Comparison of ENCODE assay signal across 10 mouse cellular contexts in the genomic region with DNA sequence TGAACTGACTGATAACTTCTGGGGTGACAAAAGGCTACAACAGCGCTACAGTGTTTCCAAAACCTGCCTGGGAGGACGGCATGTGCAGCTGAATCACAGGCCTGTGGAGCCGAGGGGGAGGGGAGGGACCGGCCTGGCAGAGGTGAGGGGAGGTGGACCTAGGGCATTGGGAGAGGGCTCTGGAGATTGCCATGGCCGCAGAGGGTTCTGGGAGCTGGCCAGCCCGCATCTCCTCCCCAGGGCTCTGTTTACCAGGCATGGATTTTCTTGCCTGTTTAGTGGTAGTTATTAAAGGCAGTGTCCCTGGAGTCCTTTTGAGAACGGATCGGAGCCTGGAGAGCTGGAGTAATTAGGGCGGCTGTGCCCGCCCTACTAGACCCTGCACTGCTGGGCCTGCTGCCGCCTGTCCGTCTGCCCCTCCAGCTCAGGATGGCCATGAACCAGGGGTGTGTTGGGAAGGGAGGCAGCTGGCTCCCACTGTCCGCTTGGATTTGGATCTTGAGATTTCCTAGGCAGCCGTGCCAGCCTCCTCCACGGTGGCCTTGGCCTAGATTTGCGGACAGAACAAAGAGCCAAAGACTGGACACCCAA. TPM values are rescaled to one million over a fixed set of nuclear protein-coding genes. Genes with fewer than 3 reads are reported as not detected.
DNase-seq lines count a peak whose midpoint lies in the region; ATAC-seq and TF ChIP-seq lines count a peak whose summit lies in the region.
"Had no signal": no experiment of that assay in that cellular context is flagged by ENCODE, and none has a peak within 500 bp of the region (broad histone marks: within the 10 kb centered on the region; RNA-seq: fewer than 3 reads in every experiment).

No protein-coding gene starts in this region.

- 28% methylated on average over 16 of the region's 16 CpGs for WGBS in limb, embryonic 12.5 days
- 49% methylated on average over 16 of the region's 16 CpGs for WGBS in limb, embryonic 10.5 days
- WGBS in forebrain, embryonic 13.5 days = 40% methylated on average over 16 of the region's 16 CpGs
- WGBS in midbrain, postnatal 0 days = 22% methylated on average over 16 of the region's 16 CpGs

- H3K4me1 ChIP-seq in limb, embryonic 12.5 days (replicated peaks) = peaks cover 55% of the 10 kb centered on the region
- H3K4me1 ChIP-seq in limb, embryonic 10.5 days = peaks cover 24% of the 10 kb centered on the region
- peaks cover 37% of the 10 kb centered on the region for H3K4me1 ChIP-seq in forebrain, embryonic 13.5 days
- H3K4me1 ChIP-seq in midbrain, postnatal 0 days (ENCODE audit: insufficient read depth, low read length) = peaks cover 5% of the 10 kb centered on the region; the same call in 1 of the 2 replicates

- DNase-seq in limb, embryonic 10.5 days (ENCODE audit: low spot score) = no peak
- DNase-seq in adrenal gland, postnatal 25 days = peak; percentile 73
- DNase-seq in midbrain, postnatal 0 days (ENCODE audit: low spot score) = peak; percentile 71
- DNase-seq in spleen, postnatal 14 days (ENCODE audit: low spot score in 2 of 2) = no peak
- DNase-seq in urinary bladder, postnatal 14 days (ENCODE audit: low spot score) = no peak
- no peak for DNase-seq in natural killer cell, adult 2 months (ENCODE audit: low spot score in 2 of 2)

- H3K9me3 ChIP-seq in limb, embryonic 12.5 days = no peaks in the 10 kb centered on the region
- H3K9me3 ChIP-seq in limb, embryonic 10.5 days (replicated peaks) = no peaks in the 10 kb centered on the region
- no peaks in the 10 kb centered on the region for H3K9me3 ChIP-seq in forebrain, embryonic 13.5 days (replicated peaks)
- H3K9me3 ChIP-seq in midbrain, postnatal 0 days (ENCODE audit: low read length) = no peaks in the 10 kb centered on the region

- no peak overlapping the region for H3K4me3 ChIP-seq in limb, embryonic 12.5 days (replicated peaks)
- no peak overlapping the region for H3K4me3 ChIP-seq in limb, embryonic 10.5 days
- H3K4me3 ChIP-seq in forebrain, embryonic 13.5 days = no peak overlapping the region
- no peak overlapping the region for H3K4me3 ChIP-seq in midbrain, postnatal 0 days (ENCODE audit: low read depth, low read length)
- H3K4me3 ChIP-seq: myocyte had no signal

- peak overlapping the region; percentile 21; the same call in 1 of the 2 replicates for H3K4me2 ChIP-seq in limb, embryonic 12.5 days
- H3K4me2 ChIP-seq in forebrain, embryonic 13.5 days = no peak overlapping the region; the same call in 1 of the 2 replicates
- no peak overlapping the region for H3K4me2 ChIP-seq in midbrain, postnatal 0 days (ENCODE audit: low read depth, low read length, poor library complexity, severe bottlenecking)

- H3K27me3 ChIP-seq in limb, embryonic 12.5 days = peaks cover 86% of the 10 kb centered on the region
- peaks cover 92% of the 10 kb centered on the region for H3K27me3 ChIP-seq in limb, embryonic 10.5 days (ENCODE audit: low read depth, poor library complexity, severe bottlenecking)
- peaks cover 52% of the 10 kb centered on the region for H3K27me3 ChIP-seq in forebrain, embryonic 13.5 days
- H3K27me3 ChIP-seq in midbrain, postnatal 0 days (ENCODE audit: insufficient read depth, low read length) = no peaks in the 10 kb centered on the region

- ATAC-seq in limb, embryonic 12.5 days (ENCODE audit: insufficient number of reproducible peaks, insufficient read depth, low FRiP score, low TSS enrichment, low read depth) = no peak
- ATAC-seq in forebrain, embryonic 13.5 days = no peak
- ATAC-seq in midbrain, postnatal 0 days (ENCODE audit: low FRiP score) = peak; percentile 36; the same call in 1 of the 2 replicates

- no peak for TF ChIP-seq CTCF in midbrain, postnatal 0 days (IDR thresholded peaks at IDR 0.05)

- 0 out of 2 replicates have a peak overlapping the region, but pooled peaks have one; percentile 50 for H3K27ac ChIP-seq in limb, embryonic 12.5 days
- no peak overlapping the region for H3K27ac ChIP-seq in limb, embryonic 10.5 days
- H3K27ac ChIP-seq in forebrain, embryonic 13.5 days = no peak overlapping the region
- H3K27ac ChIP-seq in midbrain, postnatal 0 days (ENCODE audit: low read depth, low read length) = peak overlapping the region; percentile 67
- H3K27ac ChIP-seq: kidney, postnatal 0 days had no signal

- no peak overlapping the region for H3K9ac ChIP-seq in limb, embryonic 12.5 days (replicated peaks)
- H3K9ac ChIP-seq in forebrain, embryonic 13.5 days = peak overlapping the region; percentile 26
- no peak overlapping the region for H3K9ac ChIP-seq in midbrain, postnatal 0 days (replicated peaks; ENCODE audit: low read length, poor library complexity, severe bottlenecking)

- no peaks in the 10 kb centered on the region for H3K36me3 ChIP-seq in limb, embryonic 12.5 days
- H3K36me3 ChIP-seq in limb, embryonic 10.5 days = no peaks in the 10 kb centered on the region
- H3K36me3 ChIP-seq in forebrain, embryonic 13.5 days (ENCODE audit: poor library complexity, severe bottlenecking) = peaks cover 8% of the 10 kb centered on the region
- H3K36me3 ChIP-seq in midbrain, postnatal 0 days (ENCODE audit: insufficient read depth, low read length) = peaks cover 7% of the 10 kb centered on the region

RNA-seq across cellular contexts. Expression of a gene that starts 12.8 kb away (rescaled TPM):
- 6.8 and 7.5 TPM in 2 replicates for polyA plus RNA-seq in limb, embryonic 12.5 days (2016; fragmentation: Nextera tagmentation; extraction: Ambion mirVana)
- polyA plus RNA-seq in limb, embryonic 10.5 days (2016; fragmentation: Nextera tagmentation; extraction: Ambion mirVana) = 0.84 and 1.7 TPM in 2 replicates
- total RNA-seq in adrenal gland, postnatal 25 days (2021) = 11.0 and 11.8 TPM in 2 replicates
- 17.9 and 18.1 TPM in 2 replicates for polyA plus RNA-seq in forebrain, embryonic 13.5 days (2015; fragmentation: Nextera tagmentation; extraction: Ambion mirVana)
- total RNA-seq in midbrain, postnatal 0 days (2014; rRNA removed) = 240 and 242 TPM in 2 replicates
- polyA plus RNA-seq in midbrain, postnatal 0 days (2015; fragmentation: Nextera tagmentation; extraction: Ambion mirVana) = 63.0 and 67.9 TPM in 2 replicates
- polyA plus RNA-seq: myocyte had no signal

RNA-seq across cellular contexts. Expression of a gene that starts 50.3 kb away (rescaled TPM):
- polyA plus RNA-seq in limb, embryonic 12.5 days (2016; fragmentation: Nextera tagmentation; extraction: Ambion mirVana) = 0.24 and 0.86 TPM in 2 replicates
- polyA plus RNA-seq in limb, embryonic 10.5 days (2016; fragmentation: Nextera tagmentation; extraction: Ambion mirVana) = 0.13 and 0.36 TPM in 2 replicates
- 19.6 and 20.0 TPM in 2 replicates for total RNA-seq in adrenal gland, postnatal 25 days (2021)
- 0.27 and 0.79 TPM in 2 replicates for polyA plus RNA-seq in forebrain, embryonic 13.5 days (2015; fragmentation: Nextera tagmentation; extraction: Ambion mirVana)
- total RNA-seq in midbrain, postnatal 0 days (2014; rRNA removed) = 18.1 and 24.7 TPM in 2 replicates
- polyA plus RNA-seq in midbrain, postnatal 0 days (2015; fragmentation: Nextera tagmentation; extraction: Ambion mirVana) = 8.2 and 9.9 TPM in 2 replicates

RNA-seq across cellular contexts. Expression of a gene that starts 50.8 kb away (rescaled TPM):
- 0.15 and 0.19 TPM in 2 replicates for polyA plus RNA-seq in limb, embryonic 12.5 days (2016; fragmentation: Nextera tagmentation; extraction: Ambion mirVana)
- not detected in 2 replicates for polyA plus RNA-seq in limb, embryonic 10.5 days (2016; fragmentation: Nextera tagmentation; extraction: Ambion mirVana)
- total RNA-seq in adrenal gland, postnatal 25 days (2021) = 0.67 and 0.95 TPM in 2 replicates
- polyA plus RNA-seq in forebrain, embryonic 13.5 days (2015; fragmentation: Nextera tagmentation; extraction: Ambion mirVana) = 0.09 TPM in 1 of 2 replicates, not detected in the other
- total RNA-seq in midbrain, postnatal 0 days (2014; rRNA removed) = 0.27 and 1.4 TPM in 2 replicates
- polyA plus RNA-seq in midbrain, postnatal 0 days (2015; fragmentation: Nextera tagmentation; extraction: Ambion mirVana) = 0.31 and 0.37 TPM in 2 replicates
- polyA plus RNA-seq: myocyte had no signal

Comparison
In these comparisons a context has a peak if more than half of its experiments do, and no peak if none do; other contexts are left out.
1. H3K27ac ChIP-seq: peak in limb, embryonic 12.5 days (single experiment) and midbrain, postnatal 0 days (single experiment); none in limb, embryonic 10.5 days (single experiment) and forebrain, embryonic 13.5 days (single experiment).
2. DNase-seq: peak in adrenal gland, postnatal 25 days (single experiment) and midbrain, postnatal 0 days (single experiment); none in limb, embryonic 10.5 days (single experiment), spleen, postnatal 14 days (0 of 2), urinary bladder, postnatal 14 days (single experiment) and natural killer cell, adult 2 months (0 of 2).